Mouse (Mus musculus) myocyte (in vitro differentiated cells): ENCODE data around the gene Sfxn1. TPM values are rescaled to one million over a fixed set of nuclear protein-coding genes. Genes with fewer than 3 reads are reported as not detected.

ENCODE experiments used
- H3K27me3 ChIP-seq: one replicate; pipeline ENCODE4 v1.6.1; 2011; ENCODE audit not compliant: control insufficient read depth, insufficient read depth, insufficient read length
- H3K36me3 ChIP-seq: one replicate; pipeline ENCODE4 v1.6.1; 2011; ENCODE audit not compliant: control insufficient read depth, insufficient read depth
- H3K4me2 ChIP-seq: one replicate; pipeline ENCODE4 v1.6.1; 2011; ENCODE audit warnings: low read depth, control low read depth
- H3K4me3 ChIP-seq: one replicate; pipeline ENCODE4 v1.5.1; 2011; ENCODE audit warnings: mild to moderate bottlenecking, control low read depth, moderate library complexity
- H3K79me2 ChIP-seq: one replicate; pipeline ENCODE4 v1.6.1; 2011; ENCODE audit not compliant: control insufficient read depth, insufficient read depth
- H3ac ChIP-seq: one replicate; pipeline ENCODE4 v1.6.1; 2011; ENCODE audit not compliant: control insufficient read depth, insufficient read length
- CEBPB ChIP-seq: IDR thresholded peaks from 2 replicates; pipeline ENCODE4 v1.6.1; 2011; ENCODE audit warnings: mild to moderate bottlenecking, moderate library complexity; ENCODE audit not compliant: poor library complexity, insufficient read depth, severe bottlenecking
- E2F4 ChIP-seq: IDR thresholded peaks from one replicate; pipeline ENCODE4 v1.6.1; 2011; ENCODE audit warnings: mild to moderate bottlenecking, control low read depth, moderate library complexity; ENCODE audit not compliant: insufficient read depth
- MAX ChIP-seq: IDR thresholded peaks from one replicate; pipeline ENCODE4 v1.6.1; 2011; ENCODE audit warnings: low read depth, mild to moderate bottlenecking, control low read depth
- MYOD1 ChIP-seq, 3 experiments: IDR thresholded peaks; one replicate each; pipeline ENCODE4 v1.6.1; 2011; ENCODE audit warnings: control low read depth in 2 of 3, low read depth in 2 of 3, mild to moderate bottlenecking in 2 of 3, moderate library complexity in 1 of 3; ENCODE audit not compliant: insufficient read length in 2 of 3, control insufficient read depth in 1 of 3
- MYOG ChIP-seq, 3 experiments: IDR thresholded peaks; one replicate each; pipeline ENCODE4 v1.6.1; 2011; ENCODE audit warnings: control low read depth in 2 of 3, low read depth in 2 of 3, mild to moderate bottlenecking in 2 of 3; ENCODE audit not compliant: insufficient read length in 2 of 3, control insufficient read depth in 1 of 3, insufficient read depth in 1 of 3
- POLR2A ChIP-seq: IDR thresholded peaks from one replicate; pipeline ENCODE4 v1.6.1; 2011; ENCODE audit warnings: low read depth, mild to moderate bottlenecking, control low read depth, moderate library complexity; ENCODE audit not compliant: insufficient read length
- POLR2AphosphoS2 ChIP-seq: IDR thresholded peaks from one replicate; pipeline ENCODE4 v1.6.1; 2011; ENCODE audit warnings: low read depth, control low read depth; ENCODE audit not compliant: insufficient read length
- REST ChIP-seq: IDR thresholded peaks from one replicate; pipeline ENCODE4 v1.6.1; 2011; ENCODE audit warnings: mild to moderate bottlenecking, control low read depth, moderate library complexity; ENCODE audit not compliant: insufficient read depth, insufficient read length
- SRF ChIP-seq: IDR thresholded peaks from one replicate; pipeline ENCODE4 v1.6.1; 2011; ENCODE audit warnings: low read depth; ENCODE audit not compliant: control insufficient read depth, insufficient read length
- TCF12 ChIP-seq: IDR thresholded peaks from one replicate; pipeline ENCODE4 v1.6.1; 2011; ENCODE audit warnings: mild to moderate bottlenecking, control low read depth; ENCODE audit not compliant: poor library complexity, insufficient read depth, severe bottlenecking
- TCF3 ChIP-seq: IDR thresholded peaks from one replicate; pipeline ENCODE4 v1.6.1; 2011; ENCODE audit warnings: low read depth, control low read depth; ENCODE audit not compliant: insufficient read length
- USF1 ChIP-seq: IDR thresholded peaks from one replicate; pipeline ENCODE4 v1.6.1; 2011; ENCODE audit warnings: low read depth, mild to moderate bottlenecking, control low read depth, moderate library complexity
- polyA plus RNA-seq: library from polyadenylated mRNA; unstranded; fragments of >200 nt; fragmentation: generic; extraction: Trizol; gene quantifications from one replicate; pipeline ENCODE4 v1.2.1, GENCODE M21; 2012; ENCODE audit warnings: missing spikeins

The Sfxn1 gene
- polyA plus RNA-seq, 1 experiment, result 10.9 TPM

GRCm38 (mm10) chr13:54040256-54040655, 31.4 kb upstream of the Sfxn1 start:
- TF ChIP-seq MYOD1 (IDR thresholded peaks at IDR 0.05; ENCODE audit: control insufficient read depth in 1 of 3, insufficient read length in 2 of 3, low read depth in 2 of 3) (no peak), POLR2AphosphoS2 (no peak), SRF (no peak), MYOG (IDR thresholded peaks at IDR 0.05; ENCODE audit: control insufficient read depth in 1 of 3, insufficient read depth in 1 of 3, insufficient read length in 2 of 3, low read depth in 2 of 3) (no peak), CEBPB (no peak), TCF12 (no peak), REST (no peak), POLR2A (no peak), E2F4 (no peak), USF1 (no peak)
- H3K4me3 ChIP-seq, result no peak overlapping the region
- H3K4me2 ChIP-seq, result no peak overlapping the region
- no peaks in the 10 kb centered on the region for H3K79me2 ChIP-seq
- no peaks in the 10 kb centered on the region for H3K36me3 ChIP-seq
- no peaks in the 10 kb centered on the region for H3K27me3 ChIP-seq
- no peak overlapping the region for H3ac ChIP-seq

- Histone ChIP-seq H3K4me3 (no peak overlapping the region), H3K4me2 (no peak overlapping the region), H3ac (no peak overlapping the region), H3K79me2 (no peaks in the 10 kb centered on the region), H3K27me3 (peaks cover 26% of the 10 kb centered on the region), H3K36me3 (no peaks in the 10 kb centered on the region)
- no peak for TF ChIP-seq TCF12
- TF ChIP-seq MAX, result no peak
- no peak for TF ChIP-seq E2F4
- no peak for TF ChIP-seq USF1
- TF ChIP-seq TCF3, result no peak
- TF ChIP-seq MYOG (IDR thresholded peaks at IDR 0.05; ENCODE audit: control insufficient read depth in 1 of 3, insufficient read depth in 1 of 3, insufficient read length in 2 of 3, low read depth in 2 of 3), result no peak
Observed at GRCm38 (mm10) chr13:54048679-54049352, 22.9 kb upstream of the Sfxn1 start.

- H3K4me3 ChIP-seq, result no peak overlapping the region
- TF ChIP-seq CEBPB, result no peak
- no peaks in the 10 kb centered on the region for H3K36me3 ChIP-seq
- H3K4me2 ChIP-seq, result no peak overlapping the region
- H3K27me3 ChIP-seq, result peaks cover 54% of the 10 kb centered on the region
- no peaks in the 10 kb centered on the region for H3K79me2 ChIP-seq
- H3ac ChIP-seq, result no peak overlapping the region
Observed at GRCm38 (mm10) chr13:54051641-54052040, 20.0 kb upstream of the Sfxn1 start.

- Histone ChIP-seq H3ac (no peak overlapping the region), H3K4me3 (no peak overlapping the region), H3K79me2 (no peaks in the 10 kb centered on the region), H3K36me3 (no peaks in the 10 kb centered on the region), H3K27me3 (peaks cover 68% of the 10 kb centered on the region), H3K4me2 (no peak overlapping the region)
- no peak for TF ChIP-seq POLR2AphosphoS2
- TF ChIP-seq E2F4, result no peak
- TF ChIP-seq SRF, result no peak
- TF ChIP-seq MYOD1 (IDR thresholded peaks at IDR 0.05; ENCODE audit: control insufficient read depth in 1 of 3, insufficient read length in 2 of 3, low read depth in 2 of 3), result no peak
- no peak for TF ChIP-seq MAX
- TF ChIP-seq USF1, result no peak
- TF ChIP-seq CEBPB, result no peak
- TF ChIP-seq MYOG (IDR thresholded peaks at IDR 0.05; ENCODE audit: control insufficient read depth in 1 of 3, insufficient read depth in 1 of 3, insufficient read length in 2 of 3, low read depth in 2 of 3), result no peak
- no peak for TF ChIP-seq TCF3
Observed at GRCm38 (mm10) chr13:54054962-54055361, 16.7 kb upstream of the Sfxn1 start.

- TF ChIP-seq REST (no peak), POLR2A (no peak), POLR2AphosphoS2 (no peak)
- Histone ChIP-seq H3K36me3 (no peaks in the 10 kb centered on the region), H3K4me2 (no peak within 1 kb of the TSS), H3K4me3 (no peak within 1 kb of the TSS), H3K27me3 (peaks cover 63% of the 10 kb centered on the region), H3K79me2 (no peaks in the 10 kb centered on the region), H3ac (no peak within 1 kb of the TSS)
Observed at GRCm38 (mm10) chr13:54055448-54055861, 16.2 kb upstream of the Sfxn1 start, which contains the start of gene Drd1. TSS of gene Drd1 (minus strand) at chr13:54055705.
